Mouse (Mus musculus): ENCODE results near the gene Mfsd4a.

The Mfsd4a gene

GRCm38 (mm10) chr1:132067261-132068255 lies at the start of gene Mfsd4a:
Gene Mfsd4a (minus strand): TSS chr1:132068062.
- DNase-seq (ENCODE audit: low read depth, low spot score), result peak; percentile 7

DNA sequence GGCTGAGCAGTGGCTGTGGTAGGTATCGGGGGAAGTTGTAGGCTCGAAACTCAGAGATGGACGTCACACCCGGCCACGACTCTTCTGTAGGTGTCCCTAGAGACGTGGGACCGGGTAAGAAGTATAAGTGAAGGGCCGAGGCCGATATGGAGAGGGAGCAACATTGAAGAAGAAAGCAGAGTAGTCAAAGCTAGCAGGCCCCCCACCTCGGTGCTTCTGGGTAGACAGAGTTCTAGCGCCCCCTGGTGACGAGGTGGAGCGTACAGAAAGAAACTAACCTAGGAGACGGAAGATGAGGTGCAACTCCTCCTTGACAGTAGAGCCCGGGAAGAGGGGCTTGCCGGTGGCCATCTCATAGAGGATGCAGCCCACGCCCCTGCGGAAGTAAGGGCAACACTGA lies 48.7 kb upstream of the Mfsd4a start:
- peak; percentile 31 for DNase-seq (ENCODE audit: low read depth, low spot score)

DNA sequence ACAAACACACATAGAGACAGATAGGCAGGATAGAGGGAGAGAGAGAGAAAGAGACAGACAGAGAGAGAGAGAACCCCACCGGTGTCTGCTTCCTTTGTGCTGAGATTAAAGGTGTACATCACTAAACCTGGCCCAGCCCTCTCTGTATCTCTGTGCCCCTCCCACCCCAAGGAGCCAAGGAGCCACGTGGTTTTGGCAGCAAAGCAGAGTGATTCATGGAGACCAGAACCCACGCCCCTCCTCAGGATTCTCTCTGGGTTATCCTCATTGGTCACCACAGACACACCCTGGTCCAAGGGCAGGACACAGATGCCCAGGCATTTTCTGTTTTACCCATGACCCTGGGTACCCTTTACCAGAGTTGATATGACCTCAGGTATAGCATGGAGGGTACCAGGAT lies 45.2 kb upstream of the Mfsd4a start:
- no peak for DNase-seq (ENCODE audit: low read depth, low spot score)

- no peak for DNase-seq (ENCODE audit: low read depth, low spot score)
These were observed 44.6 kb upstream of the Mfsd4a start for GRCm38 (mm10) chr1:132112426-132112825.

DNA sequence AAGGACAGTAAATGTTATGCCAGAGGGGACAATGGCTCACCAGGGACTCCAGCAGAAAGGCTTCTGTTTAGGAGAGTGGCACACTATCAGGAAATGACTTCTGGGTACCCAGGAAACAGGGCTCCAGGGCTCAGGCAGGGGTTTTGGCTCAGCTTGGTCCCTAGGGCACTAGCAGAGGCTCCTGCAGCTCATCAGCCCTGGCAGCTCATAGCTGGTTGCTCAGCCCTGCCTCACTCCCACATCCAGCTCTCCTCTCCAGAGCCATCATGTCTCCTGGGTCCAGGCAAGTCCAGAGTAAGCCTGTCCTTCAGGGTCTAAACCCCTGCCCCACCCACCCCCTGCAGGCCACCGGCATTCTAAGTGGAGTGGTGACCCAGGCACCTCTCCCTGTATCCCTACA lies 43.5 kb upstream of the Mfsd4a start:
- no peak for DNase-seq (ENCODE audit: low read depth, low spot score)

DNA sequence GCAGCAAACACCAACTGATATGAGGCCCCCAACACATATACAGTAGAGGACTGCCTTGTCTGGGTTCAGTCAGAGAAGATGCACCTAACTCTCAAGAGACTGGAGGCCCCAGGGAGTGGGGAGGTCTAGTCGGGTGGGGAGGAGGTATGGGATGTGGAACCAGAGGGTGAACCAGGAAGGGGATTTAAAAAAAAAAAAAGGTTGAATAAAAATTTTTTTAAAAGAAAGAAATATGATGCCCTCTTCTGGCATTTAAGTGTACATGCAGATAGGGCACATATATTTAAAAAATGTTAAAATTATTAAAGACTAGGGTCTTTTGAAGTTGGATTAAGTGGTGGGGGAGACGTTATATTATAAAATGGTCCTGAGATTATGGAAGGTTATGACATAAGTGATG lies 41.5 kb upstream of the Mfsd4a start:
- no peak for DNase-seq (ENCODE audit: low read depth, low spot score)

DNA sequence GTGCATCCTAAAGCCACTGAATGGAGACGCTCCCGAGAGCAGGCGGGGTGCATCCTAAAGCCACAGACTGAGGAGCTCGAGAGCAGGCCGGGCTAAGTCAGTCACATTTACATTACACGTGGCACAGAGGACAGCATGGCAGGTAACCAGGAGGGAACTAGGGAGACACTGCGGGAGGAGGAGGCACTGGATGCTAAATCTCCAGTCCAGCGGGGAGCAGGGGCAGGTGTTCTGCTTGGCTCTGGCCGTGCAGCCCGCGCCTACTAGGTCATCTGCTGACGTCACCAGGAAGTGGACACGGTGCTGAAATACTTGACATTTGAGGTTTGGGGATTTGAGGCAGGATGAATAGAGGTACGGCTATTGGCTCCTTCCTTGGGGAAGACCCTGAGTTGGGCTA lies 36.5 kb upstream of the Mfsd4a start:
- DNase-seq (ENCODE audit: low read depth, low spot score), result no peak

GRCm38 (mm10) chr1:132101953-132102697 lies 34.3 kb upstream of the Mfsd4a start:
- no peak for DNase-seq (ENCODE audit: low read depth, low spot score)

DNA sequence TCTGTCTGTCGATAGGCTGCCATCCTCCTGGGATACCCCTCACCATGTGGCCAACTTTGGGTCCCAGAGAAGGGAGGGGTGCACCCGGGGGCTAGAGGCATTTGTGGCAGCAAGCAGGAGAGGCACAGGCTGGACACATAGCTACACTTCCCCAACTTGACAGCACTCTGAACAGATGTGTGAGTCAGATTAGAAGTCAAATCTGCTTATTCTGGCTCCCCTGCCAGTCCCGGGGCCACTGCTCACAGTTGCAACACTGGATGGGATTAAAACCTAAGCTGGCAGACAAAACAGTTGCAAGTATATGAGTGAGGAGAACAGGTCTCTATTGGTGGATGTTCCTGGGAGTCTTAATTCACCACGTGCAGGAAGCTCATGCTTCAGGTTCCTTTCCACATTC lies 31.9 kb upstream of the Mfsd4a start:
- no peak for DNase-seq (ENCODE audit: low read depth, low spot score)

DNA sequence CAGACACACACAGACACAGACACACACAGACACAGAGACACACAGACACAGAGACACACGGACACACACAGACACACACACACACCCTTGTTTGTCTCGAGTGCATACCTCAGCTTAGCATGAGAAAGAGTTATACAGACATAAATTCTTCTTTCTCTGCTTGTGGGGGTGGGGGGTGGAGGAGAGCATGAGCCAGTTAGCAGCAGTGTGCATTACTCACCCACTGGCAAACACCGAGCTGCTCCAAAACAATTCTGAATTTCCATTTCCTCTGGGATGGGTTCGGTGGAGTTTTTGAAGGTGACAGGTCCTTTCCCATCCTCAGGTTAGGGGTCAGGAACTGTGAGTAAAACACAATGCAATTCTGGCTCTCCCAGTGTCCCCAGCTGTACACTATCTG lies 31.2 kb upstream of the Mfsd4a start:
- DNase-seq (ENCODE audit: low read depth, low spot score), result no peak

DNA sequence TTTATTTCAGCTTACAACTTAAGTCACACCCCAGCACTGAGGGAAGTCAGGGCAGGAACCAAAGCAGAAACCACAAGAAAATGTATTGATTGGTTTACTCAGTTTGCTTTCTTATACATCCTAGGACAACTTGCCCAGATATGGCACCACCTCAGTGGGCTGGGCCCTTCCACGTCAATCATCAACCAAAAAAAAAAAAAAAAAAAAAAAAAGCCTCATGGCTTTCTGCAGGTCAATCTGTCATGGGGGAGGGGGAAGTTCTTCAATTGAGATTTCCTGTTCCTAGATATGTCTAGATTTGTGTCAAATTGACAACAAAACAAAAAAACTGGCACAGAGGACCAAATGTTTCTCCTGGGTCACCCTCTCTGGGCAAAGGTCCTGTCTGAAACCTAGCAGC lies 30.2 kb upstream of the Mfsd4a start:
- no peak for DNase-seq (ENCODE audit: low read depth, low spot score)

GRCm38 (mm10) chr1:132095356-132096004 lies 27.6 kb upstream of the Mfsd4a start:
- DNase-seq (ENCODE audit: low read depth, low spot score), result peak; percentile 16

GRCm38 (mm10) chr1:132093269-132093668 lies 25.4 kb upstream of the Mfsd4a start:
- no peak for DNase-seq (ENCODE audit: low read depth, low spot score)

DNA sequence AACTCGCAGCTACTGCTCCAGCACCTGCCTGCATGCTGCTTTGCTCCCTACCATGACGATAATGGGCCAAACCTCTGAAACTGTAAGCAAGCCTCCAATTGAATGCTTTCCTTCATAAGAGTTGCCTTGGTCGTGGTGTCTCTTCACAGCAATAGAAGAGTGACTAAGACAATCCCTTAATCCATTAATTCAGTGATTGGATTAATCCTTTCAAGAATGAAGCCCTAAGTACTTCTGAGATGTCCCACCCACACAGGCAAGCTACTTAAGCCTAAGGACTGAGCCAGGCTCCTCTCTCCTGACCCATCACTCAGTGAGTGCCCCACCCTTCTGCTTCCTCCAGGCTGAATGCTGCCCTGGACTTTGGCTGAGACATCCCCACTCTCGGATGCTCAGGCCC lies 22.4 kb upstream of the Mfsd4a start:
- DNase-seq (ENCODE audit: low read depth, low spot score), result no peak

DNA sequence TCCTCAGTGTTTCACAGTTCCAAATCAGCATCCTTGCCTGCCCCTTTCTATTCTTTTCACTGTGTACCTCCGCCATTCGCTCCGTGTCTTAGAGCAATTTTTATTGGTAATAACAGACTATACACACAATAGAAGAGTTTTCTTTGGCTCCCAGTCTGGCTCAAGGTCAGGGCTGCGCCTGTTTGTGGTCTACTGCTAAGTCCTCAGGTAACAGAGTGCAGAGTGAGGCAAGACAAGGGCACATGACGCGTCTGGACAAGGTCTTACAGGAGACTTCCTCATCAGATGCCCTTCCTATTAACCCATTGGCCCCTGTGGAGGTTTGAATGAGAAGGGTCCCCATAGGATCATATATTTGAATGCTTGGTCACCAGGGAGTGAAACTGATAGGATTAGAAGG lies 21.9 kb upstream of the Mfsd4a start:
- no peak for DNase-seq (ENCODE audit: low read depth, low spot score)

DNA sequence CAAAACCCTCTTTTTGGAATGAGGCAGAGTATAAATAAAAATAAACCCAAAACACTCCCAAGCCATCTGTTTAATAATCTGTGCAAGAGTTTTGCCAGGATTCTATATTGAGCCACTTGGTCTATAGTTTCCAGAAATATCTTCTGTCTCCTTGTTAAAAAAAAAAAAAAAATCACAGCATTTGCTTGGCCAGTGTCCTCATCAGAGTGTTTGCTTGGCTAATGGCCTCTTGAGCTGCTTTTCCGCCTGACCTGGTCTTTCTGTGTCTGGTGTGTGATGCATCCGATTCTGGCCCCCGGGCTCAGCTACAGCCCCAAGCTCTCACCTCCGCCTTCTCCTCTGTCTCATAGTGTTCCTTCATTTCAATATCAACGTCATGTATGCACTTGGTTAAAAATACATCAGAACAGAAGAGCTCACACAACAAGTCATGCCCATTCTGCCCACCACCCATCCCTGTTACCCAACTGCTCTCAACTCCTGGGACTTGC lies 20.4 kb upstream of the Mfsd4a start:
- no peak for DNase-seq (ENCODE audit: low read depth, low spot score)

DNA sequence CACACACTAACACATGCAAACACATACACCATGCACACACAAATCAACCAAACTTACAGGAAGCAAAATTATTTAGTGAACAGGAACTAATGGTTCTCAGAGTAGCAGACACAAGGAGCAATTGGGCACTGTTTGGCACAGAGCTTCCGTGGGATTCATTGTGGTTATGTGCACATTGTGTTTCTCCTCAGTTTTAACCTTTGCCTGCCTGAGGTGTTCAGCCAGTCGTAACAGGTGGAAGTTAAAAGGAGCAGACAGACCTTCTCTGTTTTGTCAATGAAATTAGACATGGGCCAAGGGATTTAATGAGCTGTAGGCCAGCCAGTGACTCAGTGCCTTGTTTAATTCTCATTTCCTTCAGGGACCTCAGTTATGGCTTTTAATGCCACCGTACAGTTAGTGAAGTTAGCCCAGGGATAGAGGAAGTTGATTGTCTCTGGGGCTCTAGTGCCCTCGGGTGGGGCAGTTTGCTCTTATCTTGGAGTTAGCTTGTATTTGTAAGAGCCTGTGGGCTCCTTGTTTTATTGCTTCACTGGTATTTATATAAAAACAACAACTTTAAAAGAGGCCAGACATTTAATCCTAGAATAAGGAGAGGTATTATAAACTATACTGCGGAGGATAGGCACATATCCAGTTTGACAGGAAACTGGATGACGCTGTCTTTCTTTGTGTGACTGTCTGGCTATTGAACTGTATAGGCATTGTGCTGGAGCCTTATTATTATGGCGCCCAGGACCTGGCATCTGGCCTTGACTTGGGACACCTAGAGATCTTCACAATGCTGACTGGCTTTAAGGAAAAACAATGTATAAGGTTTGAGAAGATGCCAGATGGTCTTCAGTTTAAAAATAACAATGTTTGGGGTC lies 17.6 kb upstream of the Mfsd4a start:
- DNase-seq (ENCODE audit: low read depth, low spot score), result no peak

- DNase-seq (ENCODE audit: low read depth, low spot score), result no peak
These were observed 10.6 kb upstream of the Mfsd4a start for GRCm38 (mm10) chr1:132078413-132078812.

DNA sequence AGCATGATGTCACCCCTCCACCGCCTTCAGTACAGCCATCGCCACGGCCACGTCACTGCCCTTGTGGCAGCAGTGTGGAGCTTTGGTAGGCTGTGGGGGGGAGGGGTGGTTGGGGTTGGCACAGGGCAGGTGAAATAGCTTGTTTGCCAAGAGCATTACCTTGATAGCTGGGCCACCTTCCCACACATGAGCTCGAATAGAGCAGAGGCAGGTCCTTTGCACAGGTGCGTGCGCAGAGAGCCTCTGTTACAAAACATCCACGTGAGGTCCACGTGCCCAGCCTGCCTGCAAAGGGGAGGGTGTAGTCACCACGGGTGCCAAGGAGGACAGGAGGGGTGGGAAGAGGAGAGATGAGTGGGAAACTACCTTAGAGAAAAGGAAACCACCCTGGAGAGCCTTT lies 7.7 kb upstream of the Mfsd4a start:
- DNase-seq (ENCODE audit: low read depth, low spot score), result no peak

GRCm38 (mm10) chr1:132070659-132071058 lies 2.8 kb upstream of the Mfsd4a start:
- no peak for DNase-seq (ENCODE audit: low read depth, low spot score)

- DNase-seq (ENCODE audit: low read depth, low spot score), result no peak
These were observed 1.6 kb upstream of the Mfsd4a start for GRCm38 (mm10) chr1:132069436-132069835.
